Mouse (Mus musculus): Measurements from ENCODE around the gene Pbx4. TPM values are rescaled to one million over a fixed set of nuclear protein-coding genes. Genes with fewer than 3 reads are reported as not detected.

Gene Pbx4
- polyA plus RNA-seq, 1 experiment from 2014 or later: 5.6 TPM

DNA sequence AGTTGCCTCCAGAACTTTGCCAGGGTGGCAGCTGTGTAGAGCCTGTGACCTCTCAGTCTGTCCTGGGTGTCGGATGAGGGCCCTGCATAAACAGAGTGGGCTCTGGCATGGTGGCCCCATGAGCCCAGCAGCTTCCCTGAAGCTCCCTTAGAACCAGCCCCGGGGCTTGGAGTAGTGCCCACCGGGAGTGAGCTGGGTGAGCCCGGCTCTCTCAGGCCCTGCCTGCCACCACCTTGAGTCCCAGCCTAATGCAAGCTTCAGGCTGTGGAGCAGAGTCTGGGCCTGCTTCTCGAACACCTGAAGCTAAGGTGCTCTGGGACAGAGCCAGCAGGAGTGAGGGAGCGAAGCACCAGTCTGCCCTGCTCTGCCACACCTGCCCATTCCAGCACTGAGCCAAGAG is 38.6 kb downstream of the Pbx4 start:
- Histone ChIP-seq H3K4me2 (no peak overlapping the region), H3K4me1 (replicated peaks; ENCODE audit: control insufficient read depth, insufficient read depth, low read length) (no peaks in the 10 kb centered on the region), H3K27ac (ENCODE audit: low read depth, low read length) (no peak overlapping the region), H3K4me3 (ENCODE audit: low read depth, low read length) (no peak overlapping the region), H3K36me3 (ENCODE audit: control insufficient read depth, insufficient read depth, low read length) (no peaks in the 10 kb centered on the region), H3K27me3 (replicated peaks; ENCODE audit: control insufficient read depth, insufficient read depth, low read length) (peaks cover 8% of the 10 kb centered on the region; the same call in 1 of the 2 replicates), H3K9me3 (ENCODE audit: control insufficient read depth, low read length) (no peaks in the 10 kb centered on the region), H3K9ac (ENCODE audit: low read depth, low read length) (no peak overlapping the region)
- DNase-seq (ENCODE audit: low spot score) (no peak), ATAC-seq (replicated peaks; ENCODE audit: low FRiP score) (no peak)
- 81% methylated on average over 6 of the region's 6 CpGs for WGBS

DNA sequence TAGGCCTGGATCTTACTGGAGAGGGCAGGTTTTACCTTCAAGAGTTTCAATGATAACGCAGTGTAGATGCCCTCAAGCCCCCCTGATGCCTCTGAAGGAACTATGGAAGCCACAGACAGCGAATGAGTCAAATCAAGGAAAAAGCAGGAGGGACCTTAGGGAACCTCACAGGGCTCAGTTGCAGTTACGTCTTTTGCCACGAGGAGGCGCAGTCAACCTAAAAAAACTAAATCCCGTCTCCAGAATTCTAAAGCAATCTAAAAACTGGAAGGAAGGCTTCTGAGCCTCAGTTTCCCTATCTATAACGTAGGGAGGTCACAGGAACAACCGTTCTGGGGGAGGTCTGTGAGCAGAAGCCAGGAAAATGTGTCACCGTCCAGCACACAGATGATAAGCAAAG is 41.9 kb downstream of the Pbx4 start:
- no peaks in the 10 kb centered on the region for H3K4me1 ChIP-seq (replicated peaks; ENCODE audit: control insufficient read depth, insufficient read depth, low read length)
- no peak overlapping the region for H3K27ac ChIP-seq (ENCODE audit: low read depth, low read length)
- H3K27me3 ChIP-seq (replicated peaks; ENCODE audit: control insufficient read depth, insufficient read depth, low read length): peaks cover 21% of the 10 kb centered on the region
- 10% methylated on average over 9 of the region's 9 CpGs for WGBS
- H3K36me3 ChIP-seq (ENCODE audit: control insufficient read depth, insufficient read depth, low read length): no peaks in the 10 kb centered on the region
- DNase-seq (ENCODE audit: low spot score) (no peak), ATAC-seq (replicated peaks; ENCODE audit: low FRiP score) (no peak)
- H3K9me3 ChIP-seq (ENCODE audit: control insufficient read depth, low read length): no peaks in the 10 kb centered on the region
- no peak overlapping the region for H3K9ac ChIP-seq (ENCODE audit: low read depth, low read length)
- no peak overlapping the region for H3K4me3 ChIP-seq (ENCODE audit: low read depth, low read length)
- H3K4me2 ChIP-seq: no peak overlapping the region

DNA sequence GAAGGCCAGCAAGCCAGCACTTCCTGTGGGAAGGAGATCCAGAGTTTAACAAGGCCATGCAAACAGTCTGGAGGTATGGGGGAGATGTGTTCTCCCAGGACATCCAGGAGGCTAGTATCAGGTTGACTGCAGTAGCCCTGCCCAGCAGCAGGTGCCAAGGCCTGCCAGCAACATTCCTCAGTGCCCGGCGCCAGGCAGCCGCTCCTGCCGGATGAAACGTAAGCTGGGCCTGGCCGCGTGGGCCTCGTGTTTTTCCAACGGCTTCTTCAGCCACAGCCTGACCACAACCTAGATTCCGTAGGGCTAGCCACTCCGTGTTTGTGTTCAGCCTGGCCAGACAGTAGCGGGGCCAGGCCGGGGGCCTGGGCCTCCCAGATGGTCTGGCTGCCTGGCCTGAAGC is 42.4 kb downstream of the Pbx4 start:
- Histone ChIP-seq H3K27me3 (replicated peaks; ENCODE audit: control insufficient read depth, insufficient read depth, low read length) (peaks cover 26% of the 10 kb centered on the region), H3K9me3 (ENCODE audit: control insufficient read depth, low read length) (no peaks in the 10 kb centered on the region), H3K27ac (ENCODE audit: low read depth, low read length) (no peak overlapping the region), H3K4me2 (no peak overlapping the region), H3K4me3 (ENCODE audit: low read depth, low read length) (no peak overlapping the region), H3K9ac (ENCODE audit: low read depth, low read length) (no peak overlapping the region), H3K36me3 (ENCODE audit: control insufficient read depth, insufficient read depth, low read length) (no peaks in the 10 kb centered on the region), H3K4me1 (replicated peaks; ENCODE audit: control insufficient read depth, insufficient read depth, low read length) (no peaks in the 10 kb centered on the region)
- ATAC-seq (replicated peaks; ENCODE audit: low FRiP score): no peak
- no peak for DNase-seq (ENCODE audit: low spot score)
- WGBS: 78% methylated on average over 13 of the region's 13 CpGs

GRCm38 (mm10) chr8:69876097-69876496 is 43.8 kb downstream of the Pbx4 start:
- H3K4me2 ChIP-seq: no peak overlapping the region
- H3K4me3 ChIP-seq (ENCODE audit: low read depth, low read length): no peak overlapping the region
- no peaks in the 10 kb centered on the region; the same call in 1 of the 2 replicates for H3K4me1 ChIP-seq (replicated peaks; ENCODE audit: control insufficient read depth, insufficient read depth, low read length)
- H3K9ac ChIP-seq (ENCODE audit: low read depth, low read length): no peak overlapping the region
- H3K27ac ChIP-seq (ENCODE audit: low read depth, low read length): no peak overlapping the region
- peaks cover 40% of the 10 kb centered on the region for H3K27me3 ChIP-seq (replicated peaks; ENCODE audit: control insufficient read depth, insufficient read depth, low read length)
- H3K9me3 ChIP-seq (ENCODE audit: control insufficient read depth, low read length): no peaks in the 10 kb centered on the region
- 43% methylated on average over 10 of the region's 10 CpGs for WGBS
- DNase-seq (ENCODE audit: low spot score) (no peak), ATAC-seq (replicated peaks; ENCODE audit: low FRiP score) (no peak)
- H3K36me3 ChIP-seq (ENCODE audit: control insufficient read depth, insufficient read depth, low read length): no peaks in the 10 kb centered on the region

DNA sequence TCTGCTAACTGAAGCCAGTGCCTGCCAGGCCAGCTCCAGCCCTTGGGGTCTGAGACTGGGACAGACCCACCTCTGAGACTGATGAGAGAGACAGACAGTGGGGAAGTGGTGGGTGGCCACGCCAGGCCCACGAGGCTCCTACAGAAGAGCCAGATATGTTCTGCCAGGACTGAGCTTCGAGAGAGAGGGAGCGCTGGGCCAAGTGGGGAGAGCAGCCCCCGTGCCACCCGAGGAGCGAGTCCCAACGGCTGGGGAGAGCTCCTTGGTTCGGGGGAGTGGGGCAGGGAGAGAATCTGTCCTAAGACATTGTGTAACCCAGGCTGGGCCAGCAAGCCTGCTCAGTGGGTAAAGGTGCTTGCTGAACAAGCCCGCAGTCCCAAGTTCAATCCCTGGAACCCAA is 44.7 kb downstream of the Pbx4 start:
- no peak overlapping the region for H3K4me2 ChIP-seq
- H3K4me1 ChIP-seq (replicated peaks; ENCODE audit: control insufficient read depth, insufficient read depth, low read length): peaks cover 2% of the 10 kb centered on the region
- 66% methylated on average over 10 of the region's 10 CpGs for WGBS
- no peak overlapping the region for H3K4me3 ChIP-seq (ENCODE audit: low read depth, low read length)
- H3K36me3 ChIP-seq (ENCODE audit: control insufficient read depth, insufficient read depth, low read length): no peaks in the 10 kb centered on the region
- DNase-seq (ENCODE audit: low spot score) (no peak), ATAC-seq (replicated peaks; ENCODE audit: low FRiP score) (no peak)
- no peaks in the 10 kb centered on the region for H3K9me3 ChIP-seq (ENCODE audit: control insufficient read depth, low read length)
- peaks cover 49% of the 10 kb centered on the region for H3K27me3 ChIP-seq (replicated peaks; ENCODE audit: control insufficient read depth, insufficient read depth, low read length)
- no peak overlapping the region for H3K27ac ChIP-seq (ENCODE audit: low read depth, low read length)
- H3K9ac ChIP-seq (ENCODE audit: low read depth, low read length): no peak overlapping the region

- ATAC-seq (replicated peaks; ENCODE audit: low FRiP score) (no peak), DNase-seq (ENCODE audit: low spot score) (no peak)
- no peak overlapping the region for H3K27ac ChIP-seq (ENCODE audit: low read depth, low read length)
- 84% methylated on average over 4 of the region's 4 CpGs for WGBS
- peaks cover 53% of the 10 kb centered on the region for H3K27me3 ChIP-seq (replicated peaks; ENCODE audit: control insufficient read depth, insufficient read depth, low read length)
- no peaks in the 10 kb centered on the region for H3K9me3 ChIP-seq (ENCODE audit: control insufficient read depth, low read length)
- H3K4me1 ChIP-seq (replicated peaks; ENCODE audit: control insufficient read depth, insufficient read depth, low read length): peaks cover 2% of the 10 kb centered on the region
- no peak overlapping the region for H3K4me2 ChIP-seq
- H3K4me3 ChIP-seq (ENCODE audit: low read depth, low read length): no peak overlapping the region
- no peak overlapping the region for H3K9ac ChIP-seq (ENCODE audit: low read depth, low read length)
- no peaks in the 10 kb centered on the region for H3K36me3 ChIP-seq (ENCODE audit: control insufficient read depth, insufficient read depth, low read length)
Measured at GRCm38 (mm10) chr8:69877396-69877795, 45.1 kb downstream of the Pbx4 start.

DNA sequence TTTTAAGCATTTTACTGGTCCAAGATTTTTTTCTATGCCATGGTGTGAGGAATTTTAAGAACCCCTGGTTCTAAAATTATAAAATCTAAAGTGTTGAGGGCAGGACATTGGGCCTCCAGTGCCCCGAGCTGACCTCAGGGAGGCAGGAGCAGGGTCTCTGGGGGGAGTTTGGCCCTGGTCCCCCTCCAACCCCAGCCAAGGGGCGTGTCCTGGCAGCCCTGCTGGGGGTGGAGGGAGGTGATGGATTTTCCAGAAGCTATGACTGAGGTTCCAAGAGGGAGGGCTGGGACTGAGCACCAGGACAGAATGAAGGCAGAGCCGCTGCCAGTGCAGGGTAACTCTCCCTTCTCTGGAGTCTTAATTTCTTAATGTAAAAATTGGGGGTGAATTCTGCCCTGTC is 45.7 kb downstream of the Pbx4 start:
- Histone ChIP-seq H3K27me3 (replicated peaks; ENCODE audit: control insufficient read depth, insufficient read depth, low read length) (peaks cover 56% of the 10 kb centered on the region), H3K4me1 (replicated peaks; ENCODE audit: control insufficient read depth, insufficient read depth, low read length) (peaks cover 2% of the 10 kb centered on the region), H3K4me3 (ENCODE audit: low read depth, low read length) (no peak overlapping the region), H3K9me3 (ENCODE audit: control insufficient read depth, low read length) (no peaks in the 10 kb centered on the region), H3K4me2 (no peak overlapping the region), H3K27ac (ENCODE audit: low read depth, low read length) (no peak overlapping the region), H3K9ac (ENCODE audit: low read depth, low read length) (no peak overlapping the region), H3K36me3 (ENCODE audit: control insufficient read depth, insufficient read depth, low read length) (no peaks in the 10 kb centered on the region)
- no peak for ATAC-seq (replicated peaks; ENCODE audit: low FRiP score)
- no peak for DNase-seq (ENCODE audit: low spot score)
- 59% methylated on average over 3 of the region's 3 CpGs for WGBS

GRCm38 (mm10) chr8:69879678-69880077 is 47.4 kb downstream of the Pbx4 start:
- H3K4me3 ChIP-seq (ENCODE audit: low read depth, low read length): no peak overlapping the region
- peaks cover 71% of the 10 kb centered on the region for H3K27me3 ChIP-seq (replicated peaks; ENCODE audit: control insufficient read depth, insufficient read depth, low read length)
- peaks cover 2% of the 10 kb centered on the region for H3K4me1 ChIP-seq (replicated peaks; ENCODE audit: control insufficient read depth, insufficient read depth, low read length)
- ATAC-seq (replicated peaks; ENCODE audit: low FRiP score) (no peak), DNase-seq (ENCODE audit: low spot score) (no peak)
- no peak overlapping the region for H3K4me2 ChIP-seq
- H3K9ac ChIP-seq (ENCODE audit: low read depth, low read length): no peak overlapping the region
- H3K36me3 ChIP-seq (ENCODE audit: control insufficient read depth, insufficient read depth, low read length): no peaks in the 10 kb centered on the region
- WGBS: 53% methylated on average over 8 of the region's 8 CpGs
- H3K9me3 ChIP-seq (ENCODE audit: control insufficient read depth, low read length): no peaks in the 10 kb centered on the region
- no peak overlapping the region for H3K27ac ChIP-seq (ENCODE audit: low read depth, low read length)

GRCm38 (mm10) chr8:69880841-69881240 is 48.5 kb downstream of the Pbx4 start:
- Histone ChIP-seq H3K4me3 (ENCODE audit: low read depth, low read length) (peak overlapping the region; percentile 44), H3K9me3 (ENCODE audit: control insufficient read depth, low read length) (no peaks in the 10 kb centered on the region), H3K4me1 (replicated peaks; ENCODE audit: control insufficient read depth, insufficient read depth, low read length) (peaks cover 2% of the 10 kb centered on the region), H3K27me3 (replicated peaks; ENCODE audit: control insufficient read depth, insufficient read depth, low read length) (peaks cover 80% of the 10 kb centered on the region), H3K27ac (ENCODE audit: low read depth, low read length) (no peak overlapping the region), H3K4me2 (peak overlapping the region; percentile 54), H3K9ac (ENCODE audit: low read depth, low read length) (no peak overlapping the region), H3K36me3 (ENCODE audit: control insufficient read depth, insufficient read depth, low read length) (no peaks in the 10 kb centered on the region)
- WGBS: 12% methylated on average over 37 of the region's 37 CpGs
- no peak for DNase-seq (ENCODE audit: low spot score)
- no peak for ATAC-seq (replicated peaks; ENCODE audit: low FRiP score)
